Mouse (Mus musculus) mouse embryonic stem cell (cell line): Measurements from ENCODE around the gene Tvp23a.

Experiments
- in situ Hi-C, 2 experiments: fragments of 300-500 bp; cut with MboI; formaldehyde crosslinking; loops; 1 replicate in 1 of 2; 3 replicates in 1 of 2; pipeline ENCODE4 v1.14.3; 2019 to 2020; ENCODE audit warnings: low sequenced_read_pairs in 2 of 2, low pct_unique_long_range_greater_than_20kb in 1 of 2, mixed read lengths in 1 of 2; ENCODE audit not compliant: unreplicated experiment in 1 of 2

The Tvp23a gene

GRCm38 (mm10) chr16:10460188-10460587 is 13.0 kb upstream of the Tvp23a start:
- in situ Hi-C loops = no loop called here

DNA sequence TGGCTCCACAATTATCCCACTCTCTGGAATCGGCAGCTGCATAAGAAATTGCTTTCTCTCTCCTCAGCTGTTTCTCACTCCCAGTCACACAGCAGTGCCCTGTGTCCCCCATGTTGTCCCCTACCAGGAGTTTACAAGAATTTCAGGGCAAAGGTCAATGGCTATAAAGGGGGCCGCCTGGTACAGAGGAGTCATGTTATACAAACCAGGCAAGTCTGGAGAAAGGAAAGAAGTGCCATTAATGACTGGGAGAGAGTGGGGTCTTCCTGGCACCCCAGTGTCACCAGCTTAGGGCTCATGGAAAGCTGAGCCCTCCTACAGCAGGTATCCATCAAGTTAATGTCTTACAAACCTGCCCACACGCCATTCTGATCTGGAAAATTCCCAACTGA is 7.4 kb upstream of the Tvp23a start:
- in situ Hi-C loops = no loop called here

DNA sequence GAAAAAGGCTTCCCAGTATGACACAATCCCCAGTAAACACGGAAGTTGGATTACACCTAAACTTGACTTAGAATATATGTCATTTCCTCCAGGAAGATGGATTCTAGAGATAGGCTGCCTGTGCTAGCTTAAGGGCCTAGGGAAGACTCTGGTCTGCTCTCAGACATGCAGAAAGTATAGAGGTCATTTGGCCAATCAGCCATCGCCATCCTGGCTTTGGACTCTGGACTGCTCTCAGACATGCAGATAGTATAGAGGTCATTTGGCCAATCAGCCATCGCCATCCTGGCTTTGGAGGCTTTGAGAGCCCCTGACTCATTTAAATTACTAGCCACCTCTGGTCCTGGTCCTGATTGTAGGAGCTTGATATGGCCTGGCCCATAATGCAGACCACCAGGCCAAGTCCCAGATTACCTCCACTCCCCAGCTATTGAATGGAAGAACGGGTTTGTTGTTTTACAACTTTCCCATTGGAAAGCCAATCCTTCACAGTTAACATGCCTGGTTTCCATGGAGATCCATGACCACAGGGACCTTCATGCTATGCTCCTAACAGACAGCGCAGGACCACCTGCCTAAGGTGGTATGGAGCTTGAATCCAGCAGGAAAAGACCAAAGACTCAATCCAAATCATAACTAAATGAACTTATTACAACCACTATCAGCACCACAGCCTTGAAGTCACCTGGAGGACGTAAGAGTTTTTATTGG is 6.9 kb upstream of the Tvp23a start:
- in situ Hi-C loops = no loop called here

DNA sequence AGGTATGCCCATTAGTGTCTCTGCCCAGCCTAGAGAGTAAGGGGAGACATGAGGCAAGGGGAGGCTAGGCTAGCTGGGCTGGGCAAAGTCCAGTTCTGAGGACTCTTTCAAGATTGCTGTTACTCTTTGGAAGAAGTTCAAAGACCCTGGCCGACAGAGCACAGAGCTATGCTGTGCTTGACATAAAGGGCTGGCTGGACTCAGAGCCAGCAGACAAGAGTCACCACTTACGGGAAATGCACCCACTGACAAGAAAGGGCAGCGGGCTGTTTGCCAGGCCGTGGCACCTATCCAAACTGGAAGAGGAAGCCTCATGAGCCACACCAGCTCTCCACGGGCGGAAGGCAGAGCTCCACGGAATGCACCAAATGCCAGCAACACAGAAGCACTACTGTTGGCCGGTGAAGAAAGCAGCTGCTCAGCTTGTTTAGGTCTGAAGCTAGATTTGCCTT is 5.3 kb upstream of the Tvp23a start:
- in situ Hi-C loops = no loop called here

- in situ Hi-C loops = no loop called here
These were observed 4.7 kb upstream of the Tvp23a start for GRCm38 (mm10) chr16:10451906-10452305.

GRCm38 (mm10) chr16:10448931-10449330 is 1.8 kb upstream of the Tvp23a start:
- in situ Hi-C loops = no loop called here

DNA sequence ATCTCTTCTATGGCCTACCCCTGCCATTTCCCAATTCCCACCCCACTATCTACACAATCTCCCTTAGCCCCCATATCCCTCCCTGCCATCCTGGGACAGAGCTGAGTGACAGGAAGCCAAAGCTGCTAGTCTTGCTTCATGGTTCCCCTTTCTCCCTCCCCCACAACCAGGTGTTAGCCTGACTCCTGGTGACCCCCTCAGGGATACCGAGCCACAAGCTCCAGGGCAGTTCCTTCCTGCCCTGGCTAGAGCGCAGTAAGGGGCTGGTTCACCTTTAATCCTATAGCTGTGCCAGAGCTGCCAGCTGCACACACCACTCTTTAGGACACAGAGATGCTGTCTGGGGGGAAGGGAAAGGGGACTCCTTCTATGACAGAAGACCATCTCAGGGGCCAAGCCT is 619 bp upstream of the Tvp23a start:
- in situ Hi-C loops = no loop called here

- in situ Hi-C loops = no loop called here
These were observed 444 bp downstream of the Tvp23a start for GRCm38 (mm10) chr16:10446573-10447263.

- in situ Hi-C loops = no loop called here
These were observed 3.4 kb downstream of the Tvp23a start for GRCm38 (mm10) chr16:10443723-10444122.

DNA sequence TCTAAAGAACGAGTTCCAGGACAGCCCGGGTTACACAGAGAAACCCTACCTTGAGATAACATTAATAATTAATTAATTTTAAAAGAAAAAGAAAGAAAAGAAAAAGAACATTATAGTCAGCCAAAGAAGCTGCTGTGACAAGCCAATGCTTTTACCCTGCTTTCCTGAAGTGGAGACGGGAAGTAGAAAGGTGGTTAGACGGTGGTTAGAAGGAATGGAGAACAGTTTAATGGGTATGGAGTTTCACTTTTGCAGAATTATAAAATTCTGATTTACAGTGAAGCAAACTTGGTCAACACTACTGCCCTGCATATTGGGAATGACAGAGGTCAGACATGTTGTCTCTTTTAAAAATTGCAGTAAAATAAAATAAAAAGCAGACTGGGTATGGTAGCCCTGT is 5.4 kb downstream of the Tvp23a start:
- in situ Hi-C loops = no loop called here

DNA sequence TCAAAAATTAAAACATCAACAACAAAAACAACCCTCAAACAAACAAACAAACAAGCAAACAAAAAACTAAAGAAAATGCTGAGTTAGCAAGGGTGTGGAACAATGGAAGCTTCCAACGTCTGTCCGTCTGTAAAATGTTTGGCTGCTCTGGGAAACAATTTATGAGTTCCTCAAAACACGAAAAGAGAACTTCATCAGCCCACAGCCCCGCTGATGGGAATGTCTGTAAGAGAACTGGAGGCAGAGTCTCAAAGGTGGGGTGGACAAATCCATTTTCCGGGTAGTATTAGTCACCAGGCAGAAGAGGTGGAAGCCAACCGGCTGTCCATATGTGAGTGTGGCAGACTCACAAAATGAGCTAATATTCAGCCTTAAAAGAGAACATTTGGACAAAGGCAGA is 5.8 kb downstream of the Tvp23a start:
- in situ Hi-C loops = no loop called here

DNA sequence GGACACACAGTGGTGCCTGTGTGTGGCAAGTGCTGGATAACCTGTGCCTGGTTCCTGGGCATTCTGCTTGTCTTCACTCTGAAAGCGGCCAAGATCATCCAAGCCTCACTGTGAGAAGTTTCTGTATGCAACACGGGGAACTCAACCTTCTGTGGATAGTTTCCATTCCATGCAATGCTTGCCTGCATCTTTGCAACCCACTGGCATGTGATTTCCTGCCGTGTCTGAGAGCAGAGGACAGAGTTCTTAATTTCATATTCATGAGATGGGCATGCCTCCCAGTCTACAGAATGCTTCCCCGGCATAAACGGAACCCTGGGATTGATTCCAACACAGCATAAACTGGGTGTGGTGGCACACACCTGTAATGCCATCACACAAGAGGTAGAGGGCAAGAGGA is 9.1 kb downstream of the Tvp23a start:
- in situ Hi-C loops = no loop called here

DNA sequence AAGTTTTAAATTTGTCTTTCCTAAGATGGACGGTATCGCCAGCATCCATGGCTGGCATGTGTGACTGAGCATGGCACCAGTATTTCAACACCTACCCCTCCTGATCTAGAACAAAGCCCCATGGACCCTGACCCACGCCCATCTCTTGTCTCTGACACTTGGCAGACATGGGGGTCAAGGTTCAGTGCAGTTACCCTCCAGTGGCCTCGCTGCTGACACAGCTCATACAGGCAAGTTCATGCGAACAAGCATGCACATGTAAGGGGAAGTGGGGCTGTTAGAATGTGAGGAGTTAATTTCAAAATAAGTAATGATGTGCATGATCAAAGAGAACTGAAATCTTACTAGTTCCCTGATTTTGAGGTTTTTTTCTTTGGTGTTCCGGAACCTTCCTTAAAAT is 11.0 kb downstream of the Tvp23a start:
- in situ Hi-C loops = no loop called here

- in situ Hi-C loops = no loop called here
These were observed 13.8 kb downstream of the Tvp23a start for GRCm38 (mm10) chr16:10433344-10433743.

DNA sequence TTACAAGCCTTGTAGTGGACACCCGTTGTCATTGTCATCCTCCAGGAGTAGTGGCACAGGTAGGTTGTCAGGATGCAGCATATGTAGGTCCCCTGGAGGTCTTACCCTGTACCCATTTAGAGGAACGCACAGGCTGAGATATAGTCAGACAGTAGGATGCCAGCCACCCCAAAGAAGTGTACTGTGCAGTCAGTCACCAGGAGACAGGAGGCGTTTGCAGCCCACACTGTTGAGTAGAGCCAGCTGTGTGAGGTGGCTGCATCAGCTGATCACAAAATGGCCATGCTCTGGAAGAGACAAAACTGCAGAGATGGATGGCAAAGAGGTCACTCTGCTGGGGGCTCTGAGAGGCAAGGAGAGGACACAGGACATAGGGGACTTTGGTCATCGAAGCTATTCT is 14.8 kb downstream of the Tvp23a start:
- in situ Hi-C loops = no loop called here

DNA sequence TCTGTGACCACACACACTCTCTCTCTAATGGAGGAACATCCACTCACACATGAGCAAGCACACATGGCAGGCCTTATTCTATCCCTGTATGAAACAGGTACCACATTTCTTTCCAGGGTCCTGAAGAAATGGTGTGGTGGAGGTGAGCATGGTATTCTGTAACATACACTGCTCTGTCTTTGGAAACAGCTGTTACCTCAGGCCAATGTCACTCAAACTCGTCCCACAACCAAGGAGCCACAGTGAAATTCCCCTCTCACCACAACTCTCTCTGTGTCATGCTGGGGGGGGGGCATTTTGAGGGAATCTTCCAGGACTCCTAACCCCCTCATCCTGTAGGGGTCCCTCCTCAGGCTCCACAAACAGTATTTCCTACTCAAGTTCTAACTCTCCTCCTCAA is 15.3 kb downstream of the Tvp23a start:
- in situ Hi-C loops = no loop called here

DNA sequence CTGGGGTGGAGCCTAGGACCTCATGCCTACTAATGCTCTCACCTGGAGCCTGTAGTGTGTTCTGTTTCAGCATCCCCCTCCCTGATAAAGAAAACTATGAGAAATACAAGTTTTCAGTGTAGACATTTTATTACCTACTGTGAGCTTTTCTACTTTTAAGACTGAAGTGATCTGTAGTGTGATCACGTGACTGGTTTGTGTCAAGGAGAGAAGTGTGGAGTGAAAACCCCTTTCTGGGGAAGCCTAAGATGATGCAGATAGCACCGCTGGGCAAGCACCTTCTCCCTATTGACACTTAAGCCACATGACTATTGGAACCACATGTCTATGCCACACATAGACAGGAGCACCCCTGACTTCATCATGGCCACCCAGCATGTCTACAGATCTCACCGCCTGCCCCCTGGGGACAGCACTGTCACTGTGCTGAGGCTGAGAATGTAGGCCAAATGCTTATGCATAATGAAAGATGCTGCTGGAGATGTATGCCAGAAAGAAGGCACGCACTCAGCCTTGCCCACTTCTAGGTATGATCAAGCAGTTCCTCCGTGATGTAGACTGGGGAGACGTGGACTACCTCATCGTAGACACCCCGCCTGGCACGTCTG is 26.6 kb downstream of the Tvp23a start:
- in situ Hi-C loops = loop anchor here in 1 of 2 experiments (5.0 kb wide), 1 partner anchor 97 kb away; no protein-coding TSS in a partner anchor

- in situ Hi-C loops = loop anchor here in 1 of 2 experiments (5.0 kb wide), 1 partner anchor 100 kb away; no protein-coding TSS in a partner anchor
These were observed 29.4 kb downstream of the Tvp23a start for GRCm38 (mm10) chr16:10417723-10418259.

DNA sequence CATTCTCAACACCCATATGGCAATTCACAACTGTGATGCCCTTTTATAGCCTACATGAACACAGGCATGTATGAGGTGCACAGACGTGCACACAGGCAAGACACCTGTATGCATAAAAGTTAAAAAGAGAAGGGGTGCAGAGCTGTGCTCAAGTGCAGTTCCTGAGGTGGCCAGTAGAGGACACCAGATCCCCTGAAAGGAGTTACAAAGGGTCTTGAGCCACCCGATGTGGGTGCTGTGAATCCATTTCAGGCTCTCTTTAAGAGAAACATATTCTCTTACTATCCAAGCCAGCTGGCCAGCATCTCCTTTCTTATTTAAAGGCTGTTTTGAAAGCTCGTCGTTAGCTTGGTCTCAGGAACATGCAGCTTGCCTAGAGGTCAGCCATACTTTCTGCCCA is 30.3 kb downstream of the Tvp23a start:
- in situ Hi-C loops = loop anchor here in 1 of 2 experiments (5.0 kb wide), 1 partner anchor 100 kb away; no protein-coding TSS in a partner anchor
